Mouse (Mus musculus): ENCODE data around the gene Palm. TPM values are rescaled to one million over a fixed set of nuclear protein-coding genes. Genes with fewer than 3 reads are reported as not detected.

Palm gene
- 1 to 10 TPM; 3.0 to 4.1 TPM for total RNA-seq (2023)

GRCm38 (mm10) chr10:79793051-79793737, at the start of gene Palm:
Gene Palm, plus strand, starts transcription at chr10:79793572.

GRCm38 (mm10) chr10:79745898-79746773, 47.2 kb upstream of the Palm start, which contains the start of gene Polrmt:
Gene Polrmt, minus strand, starts transcription at chr10:79746581.

GRCm38 (mm10) chr10:79754856-79755516, 38.4 kb upstream of the Palm start, which contains the start of gene Fgf22:
Gene Fgf22, plus strand, starts transcription at chr10:79755076.

GRCm38 (mm10) chr10:79766508-79767325, 26.7 kb upstream of the Palm start, which contains the start of gene Rnf126:
Gene Rnf126, minus strand, starts transcription at chr10:79766952.

GRCm38 (mm10) chr10:79777103-79777531, 16.3 kb upstream of the Palm start, which contains the start of gene Fstl3:
Gene Fstl3, plus strand, starts transcription at chr10:79777272.

GRCm38 (mm10) chr10:79790861-79791260, 2.5 kb upstream of the Palm start, which contains the start of gene Prss57:
Gene Prss57, minus strand, starts transcription at chr10:79790961.

GRCm38 (mm10) chr10:79820782-79821181, 27.4 kb downstream of the Palm start, which contains the start of gene Misp:
Gene Misp, plus strand, starts transcription at chr10:79820989.

GRCm38 (mm10) chr10:79853860-79854795, 60.8 kb downstream of the Palm start, which contains the start of gene Ptbp1:
Gene Ptbp1, plus strand, starts transcription at chr10:79854427.

Other genes with a start within 250 kb of the Palm start
- 10 to 100 TPM; 45.2 to 56.8 TPM for gene Mier2, start 238.4 kb upstream of the Palm start, total RNA-seq (2023)
- not detected for gene Theg, start 206.2 kb upstream of the Palm start, total RNA-seq (2023)
- gene C2cd4c, start 179.5 kb upstream of the Palm start, total RNA-seq (2023) = not detected
- gene Shc2, start 155.7 kb upstream of the Palm start, total RNA-seq (2023) = not detected
- gene Odf3l2, start 147.8 kb upstream of the Palm start, total RNA-seq (2023) = not detected
- not detected for gene Madcam1, start 129.0 kb upstream of the Palm start, total RNA-seq (2023)
- gene Tpgs1, start 124.2 kb upstream of the Palm start, total RNA-seq (2023) = 10 to 100 TPM; 23.9 to 26.9 TPM
- gene Cdc34, start 111.4 kb upstream of the Palm start, total RNA-seq (2023) = 10 to 100 TPM; 78.2 to 86.5 TPM
- gene Gzmm, start 104.6 kb upstream of the Palm start, total RNA-seq (2023) = 10 to 100 TPM; 16.9 to 17.0 TPM
- 100 to 1,000 TPM; 103 to 115 TPM for gene Bsg, start 89.1 kb upstream of the Palm start, total RNA-seq (2023)
- gene Hcn2, start 76.9 kb upstream of the Palm start, total RNA-seq (2023) = under 1 TPM; 0.18 to 0.23 TPM
- gene Polrmt, start 47.0 kb upstream of the Palm start, total RNA-seq (2023) = 10 to 100 TPM; 59.1 to 62.3 TPM
- not detected for gene Fgf22, start 38.5 kb upstream of the Palm start, total RNA-seq (2023)
- gene Rnf126, start 26.6 kb upstream of the Palm start, total RNA-seq (2023) = 10 to 100 TPM; 63.3 to 64.6 TPM
- gene Fstl3, start 16.3 kb upstream of the Palm start, total RNA-seq (2023) = 1 to 10 TPM in 1 of 2 experiments, under 1 TPM in 1; 0.56 to 1.4 TPM
- gene Prss57, start 2.6 kb upstream of the Palm start, total RNA-seq (2023) = not detected
- not detected for gene Misp, start 27.4 kb downstream of the Palm start, total RNA-seq (2023)
- 100 to 1,000 TPM; 649 to 687 TPM for gene Ptbp1, start 60.9 kb downstream of the Palm start, total RNA-seq (2023)
- not detected for gene Prtn3, start 80.9 kb downstream of the Palm start, total RNA-seq (2023)
- not detected for gene Plppr3, start 81.1 kb downstream of the Palm start, total RNA-seq (2023)
- under 1 TPM in 1 of 2 experiments, not detected in 1; 0.58 TPM for gene Elane, start 92.7 kb downstream of the Palm start, total RNA-seq (2023)
- gene Cfd, start 97.3 kb downstream of the Palm start, total RNA-seq (2023) = not detected
- gene Med16, start 115.4 kb downstream of the Palm start, total RNA-seq (2023) = 10 to 100 TPM; 62.1 to 71.7 TPM
- not detected for gene Gm26602, start 117.3 kb downstream of the Palm start, total RNA-seq (2023)
- 1 to 10 TPM in 1 of 2 experiments, under 1 TPM in 1; 0.98 to 1.2 TPM for gene Kiss1r, start 123.4 kb downstream of the Palm start, total RNA-seq (2023)
- 100 to 1,000 TPM in 1 of 2 experiments, 10 to 100 TPM in 1; 99.7 to 103 TPM for gene R3hdm4, start 127.6 kb downstream of the Palm start, total RNA-seq (2023)
- 10 to 100 TPM in 1 of 2 experiments, 1 to 10 TPM in 1; 9.3 to 12.5 TPM for gene Arid3a, start 133.5 kb downstream of the Palm start, total RNA-seq (2023)
- 10 to 100 TPM; 54.5 to 63.1 TPM for gene Wdr18, start 166.6 kb downstream of the Palm start, total RNA-seq (2023)
- under 1 TPM in 1 of 2 experiments, not detected in 1; 0.89 TPM for gene Grin3b, start 177.1 kb downstream of the Palm start, total RNA-seq (2023)
- gene Tmem259, start 190.8 kb downstream of the Palm start, total RNA-seq (2023) = 100 to 1,000 TPM; 152 to 155 TPM
- gene Cnn2, start 195.0 kb downstream of the Palm start, total RNA-seq (2023) = 100 to 1,000 TPM; 509 to 532 TPM
- 10 to 100 TPM; 75.4 to 82.6 TPM for gene Abca7, start 202.9 kb downstream of the Palm start, total RNA-seq (2023)
- gene Arhgap45, start 223.1 kb downstream of the Palm start, total RNA-seq (2023) = 100 to 1,000 TPM; 853 to 885 TPM
- gene Polr2e, start 246.2 kb downstream of the Palm start, total RNA-seq (2023) = 10 to 100 TPM; 71.1 to 85.2 TPM

Measured in T-cell, adult 66 days (primary cell).